In genomic region chr4:101575307-101575706, GRCm38 (mm10) we compare ENCODE assay signal across 12 mouse cellular contexts.
"Had no signal": no experiment of that assay in that cellular context is flagged by ENCODE, and none has a peak within 500 bp of the region (broad histone marks: within the 10 kb centered on the region; RNA-seq: fewer than 3 reads in every experiment).

No protein-coding gene starts in this region.

- ATAC-seq: midbrain, embryonic 15.5 days had no signal

- DNase-seq: kidney, adult 18-20 months; kidney, adult 9 months; kidney, postnatal 14 days; kidney, postnatal 4 days; layer of hippocampus, adult 9-11 months; layer of hippocampus, postnatal 36 days; liver, embryonic 13.5 days; lung, adult 2 months; retina, postnatal 1 day; thymus, adult 18-20 months; thymus, postnatal 36 days had no signal
